Mouse (Mus musculus) limb, embryonic 14.5 days (tissue): ENCODE results near the gene Atg16l2. TPM values are rescaled to one million over a fixed set of nuclear protein-coding genes. Genes with fewer than 3 reads are reported as not detected.

Experiments
- ATAC-seq: fragments of 200-750 bp; cut with Nextera tagmentation; 2 replicates; pipeline ENCODE4 v1.8.0; 2017; ENCODE audit warnings: low read depth, moderate number of reproducible peaks, moderate TSS enrichment; ENCODE audit not compliant: low FRiP score
- DNase-seq: peaks from one replicate; pipeline ENCODE4 v3.0.0-alpha.2; 2015; ENCODE audit warnings: low spot score
- H3K27ac ChIP-seq: fragments of 300-500 bp; sonication (generic); replicated peaks from 2 replicates; pipeline ENCODE4 v1.5.1; 2014; ENCODE audit warnings: low read depth, mild to moderate bottlenecking, low read length, moderate library complexity, mixed read lengths
- H3K27me3 ChIP-seq: fragments of 300-500 bp; sonication (generic); 2 replicates; pipeline ENCODE4 v1.6.1; 2014; ENCODE audit warnings: low read length, mixed read lengths; ENCODE audit not compliant: control insufficient read depth, insufficient read depth
- H3K36me3 ChIP-seq: fragments of 300-500 bp; sonication (generic); 2 replicates; pipeline ENCODE4 v1.6.1; 2014; ENCODE audit warnings: mild to moderate bottlenecking, low read length, moderate library complexity, mixed read lengths; ENCODE audit not compliant: control insufficient read depth, insufficient read depth
- H3K4me1 ChIP-seq: fragments of 300-500 bp; sonication (generic); 2 replicates; pipeline ENCODE4 v1.6.1; 2014; ENCODE audit warnings: antibody characterized with exemption, low read length, mixed read lengths; ENCODE audit not compliant: control insufficient read depth, insufficient read depth
- H3K4me2 ChIP-seq: fragments of 300-500 bp; sonication (generic); replicated peaks from 2 replicates; pipeline ENCODE4 v1.6.1; 2014; ENCODE audit warnings: low read depth, mild to moderate bottlenecking, low read length, moderate library complexity; ENCODE audit not compliant: severe bottlenecking
- H3K4me3 ChIP-seq: fragments of 300-500 bp; sonication (generic); replicated peaks from 2 replicates; pipeline ENCODE4 v1.5.1; 2014; ENCODE audit warnings: low read length
- H3K9ac ChIP-seq: fragments of 300-500 bp; sonication (generic); 2 replicates; pipeline ENCODE4 v1.6.1; 2014; ENCODE audit warnings: mild to moderate bottlenecking, low read depth, low read length, moderate library complexity; ENCODE audit not compliant: severe bottlenecking
- H3K9me3 ChIP-seq: fragments of 300-500 bp; sonication (generic); 2 replicates; pipeline ENCODE4 v1.6.1; 2016; ENCODE audit warnings: low read length; ENCODE audit not compliant: control insufficient read depth
- POLR2A ChIP-seq: fragments of 200-500 bp; IDR thresholded peaks from 2 replicates; pipeline ENCODE4 v1.8.0; 2012; ENCODE audit warnings: inconsistent platforms, mild to moderate bottlenecking, moderate library complexity, borderline replicate concordance; ENCODE audit not compliant: insufficient read depth, insufficient read length; ENCODE audit errors: extremely low read depth
- WGBS: fragments of 180-500 bp; shearing (Covaris S2); extraction: QIAGEN DNeasy Blood & Tissue Kit; methylation state at CpG from one replicate; pipeline ENCODE4 v1.1.7; 2014; 5-methylcytosine and 5-hydroxymethylcytosine counted together
- polyA plus RNA-seq, 2 experiments: library from polyadenylated mRNA; depleted of rRNA in 1 of 2; stranded (reverse) in 1 of 2; unstranded in 1 of 2; fragments of >200 nt; fragmentation: Nextera tagmentation in 1 of 2; extraction: Ambion mirVana in 1 of 2; gene quantifications; 2 replicates each; pipeline versions ENCODE4 v1.2.1 to v1.2.3; 2012 to 2014

Atg16l2 gene
- polyA plus RNA-seq, 2 experiments: 14.5 to 31.1 TPM

- H3K27ac ChIP-seq: no peak overlapping the region
- H3K27me3 ChIP-seq: no peaks in the 10 kb centered on the region
- H3K4me1 ChIP-seq: peaks cover 7% of the 10 kb centered on the region
- H3K4me2 ChIP-seq: no peak overlapping the region
- no peak for DNase-seq
- H3K9ac ChIP-seq: no peak overlapping the region
- TF ChIP-seq POLR2A: no peak
- ATAC-seq: no peak
- no peaks in the 10 kb centered on the region for H3K9me3 ChIP-seq
- H3K4me3 ChIP-seq: no peak overlapping the region
- H3K36me3 ChIP-seq: no peaks in the 10 kb centered on the region
- WGBS: 70% methylated on average over 2 of the region's 2 CpGs
Measured at GRCm38 (mm10) chr7:101335228-101335627, 33.2 kb upstream of the Atg16l2 start.

GRCm38 (mm10) chr7:101332045-101332831 is 30.2 kb upstream of the Atg16l2 start:
- no peak for TF ChIP-seq POLR2A
- ATAC-seq: no peak

GRCm38 (mm10) chr7:101330841-101331173 is 28.8 kb upstream of the Atg16l2 start:
- no peak overlapping the region for H3K9ac ChIP-seq
- H3K9me3 ChIP-seq: no peaks in the 10 kb centered on the region
- H3K27ac ChIP-seq: no peak overlapping the region
- no peak for ATAC-seq
- 66% methylated on average over 4 of the region's 4 CpGs for WGBS
- H3K27me3 ChIP-seq: no peaks in the 10 kb centered on the region
- no peak overlapping the region for H3K4me2 ChIP-seq
- peaks cover 9% of the 10 kb centered on the region for H3K4me1 ChIP-seq
- H3K4me3 ChIP-seq: no peak overlapping the region
- H3K36me3 ChIP-seq: no peaks in the 10 kb centered on the region
- no peak for DNase-seq
- no peak for TF ChIP-seq POLR2A

More at GRCm38 (mm10) chr7:101332045-101332831, 30.2 kb upstream of the Atg16l2 start:
- H3K4me1 ChIP-seq: peaks cover 9% of the 10 kb centered on the region
- H3K9ac ChIP-seq: no peak overlapping the region
- no peaks in the 10 kb centered on the region for H3K27me3 ChIP-seq
- H3K36me3 ChIP-seq: no peaks in the 10 kb centered on the region
- H3K9me3 ChIP-seq: no peaks in the 10 kb centered on the region
- H3K27ac ChIP-seq: no peak overlapping the region
- 81% methylated on average over 5 of the region's 5 CpGs for WGBS
- H3K4me3 ChIP-seq: no peak overlapping the region
- H3K4me2 ChIP-seq: no peak overlapping the region
- no peak for DNase-seq

GRCm38 (mm10) chr7:101330074-101330840 is 28.2 kb upstream of the Atg16l2 start:
- no peak overlapping the region for H3K4me2 ChIP-seq
- no peaks in the 10 kb centered on the region for H3K9me3 ChIP-seq
- no peak overlapping the region for H3K4me3 ChIP-seq
- peaks cover 8% of the 10 kb centered on the region for H3K4me1 ChIP-seq
- TF ChIP-seq POLR2A: no peak
- ATAC-seq (no peak), DNase-seq (no peak)
- H3K27ac ChIP-seq: no peak overlapping the region
- no peak overlapping the region for H3K9ac ChIP-seq
- H3K27me3 ChIP-seq: no peaks in the 10 kb centered on the region
- H3K36me3 ChIP-seq: no peaks in the 10 kb centered on the region
- WGBS: 64% methylated on average over 10 of the region's 10 CpGs

GRCm38 (mm10) chr7:101329606-101330005 is 27.6 kb upstream of the Atg16l2 start:
- DNase-seq (no peak), ATAC-seq (no peak)
- Histone ChIP-seq H3K4me3 (no peak overlapping the region), H3K4me2 (no peak overlapping the region), H3K9me3 (no peaks in the 10 kb centered on the region), H3K27me3 (no peaks in the 10 kb centered on the region), H3K4me1 (peaks cover 5% of the 10 kb centered on the region; the same call in 1 of the 2 replicates), H3K9ac (no peak overlapping the region), H3K36me3 (no peaks in the 10 kb centered on the region), H3K27ac (no peak overlapping the region)
- TF ChIP-seq POLR2A: no peak
- 66% methylated on average over 4 of the region's 4 CpGs for WGBS
